Mouse (Mus musculus) hindbrain, embryonic 16.5 days (tissue): ENCODE measurements at regions not wholly inside any gene's neighbourhood (a gene's known extent, or its start where the extent isn't known, plus 50 kb on each side); places are given as distances from the start of the nearest gene placed in this dataset.

Experiments used
- ATAC-seq: fragments of 200-750 bp; cut with Nextera tagmentation; 2 replicates; pipeline ENCODE4 v1.8.0; 2017; ENCODE audit warnings: moderate TSS enrichment, moderate library complexity
- H3K27ac ChIP-seq: fragments of 300-500 bp; sonication (generic); 2 replicates; pipeline ENCODE4 v1.5.1; 2014; ENCODE audit warnings: low read depth, mild to moderate bottlenecking, control low read depth, low read length, moderate library complexity
- H3K27me3 ChIP-seq: fragments of 300-500 bp; sonication (generic); replicated peaks from 2 replicates; pipeline ENCODE4 v1.6.1; 2014; ENCODE audit warnings: low read length; ENCODE audit not compliant: control insufficient read depth, insufficient read depth
- H3K36me3 ChIP-seq: fragments of 300-500 bp; sonication (generic); 2 replicates; pipeline ENCODE4 v1.6.1; 2014; ENCODE audit warnings: mild to moderate bottlenecking, low read length, moderate library complexity, mixed read lengths; ENCODE audit not compliant: control insufficient read depth, insufficient read depth
- H3K4me1 ChIP-seq: fragments of 300-500 bp; sonication (generic); 2 replicates; pipeline ENCODE4 v1.6.1; 2014; ENCODE audit warnings: low read depth, low read length; ENCODE audit not compliant: control insufficient read depth, insufficient read depth
- H3K4me2 ChIP-seq: fragments of 300-500 bp; sonication (generic); 2 replicates; pipeline ENCODE4 v1.6.1; 2014; ENCODE audit warnings: mild to moderate bottlenecking, low read length, control low read depth, moderate library complexity
- H3K4me3 ChIP-seq: fragments of 300-500 bp; sonication (generic); 2 replicates; pipeline ENCODE4 v1.5.1; 2014; ENCODE audit warnings: mild to moderate bottlenecking, low read length, control low read depth, moderate library complexity
- H3K9ac ChIP-seq: fragments of 300-500 bp; sonication (generic); 2 replicates; pipeline ENCODE4 v1.6.1; 2014; ENCODE audit warnings: low read depth, mild to moderate bottlenecking, control low read depth, low read length, moderate library complexity
- H3K9me3 ChIP-seq: fragments of 300-500 bp; sonication (generic); 2 replicates; pipeline ENCODE4 v1.6.1; 2014; ENCODE audit warnings: mild to moderate bottlenecking, low read length, moderate library complexity; ENCODE audit not compliant: control insufficient read depth
- WGBS: fragments of 180-500 bp; shearing (Covaris S2); extraction: QIAGEN DNeasy Blood & Tissue Kit; methylation state at CpG from one replicate; pipeline ENCODE4 v1.1.7; 2014; 5-methylcytosine and 5-hydroxymethylcytosine counted together

DNA sequence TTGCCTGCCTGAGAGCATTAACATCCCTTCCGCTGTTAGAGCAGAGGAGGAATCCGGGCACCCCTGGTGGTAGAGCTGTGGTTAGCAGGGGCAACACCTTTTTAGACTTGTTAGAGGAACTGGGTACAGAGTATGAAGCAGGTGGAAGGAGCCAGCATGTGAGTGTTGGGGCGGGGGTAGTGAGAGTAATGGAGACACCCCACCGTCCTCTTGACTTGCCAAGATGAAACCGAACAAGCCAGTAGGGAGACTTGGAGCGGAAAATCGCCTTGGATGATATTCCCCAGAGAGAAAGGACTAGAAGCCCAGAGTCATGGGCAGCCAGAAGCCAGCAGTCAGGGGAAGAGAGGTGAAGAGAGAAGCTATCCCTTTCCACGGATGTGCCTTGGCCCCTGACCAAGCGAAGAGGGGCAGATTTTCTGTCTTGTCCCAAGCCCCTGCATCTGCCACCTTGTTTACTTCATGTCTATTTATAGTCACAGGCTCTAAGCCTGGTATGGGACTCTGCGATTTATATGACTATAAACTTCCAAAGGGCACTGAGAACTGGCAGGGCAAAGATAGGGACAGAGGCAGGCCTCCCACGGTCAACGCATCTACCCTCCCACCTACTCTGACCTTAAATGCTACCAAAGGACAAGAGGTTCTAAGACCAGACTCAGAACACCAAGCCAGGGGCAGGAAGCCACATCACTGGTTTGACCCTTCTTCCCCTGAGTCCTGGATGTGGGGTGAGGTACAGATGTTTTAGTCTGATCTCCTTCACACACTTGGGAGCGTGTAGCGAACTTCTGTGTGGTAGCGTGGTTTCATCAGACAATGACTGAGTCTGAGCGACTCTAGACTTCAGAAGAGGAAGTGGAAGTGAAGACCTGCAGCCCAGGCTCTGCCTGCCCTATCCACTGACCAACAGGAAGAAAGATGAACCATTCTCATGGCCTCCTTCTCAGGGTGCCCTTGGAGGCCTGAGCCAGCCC lies 55.9 kb upstream of the Btrc start:
- Histone ChIP-seq H3K9ac (no peak overlapping the region), H3K27me3 (no peaks in the 10 kb centered on the region; the same call in 1 of the 2 replicates), H3K36me3 (no peaks in the 10 kb centered on the region), H3K4me3 (no peak overlapping the region), H3K4me2 (no peak overlapping the region), H3K4me1 (peaks cover 43% of the 10 kb centered on the region), H3K9me3 (no peaks in the 10 kb centered on the region), H3K27ac (no peak overlapping the region)
- 53% methylated on average over 16 of the region's 16 CpGs for WGBS
- ATAC-seq: no peak

DNA sequence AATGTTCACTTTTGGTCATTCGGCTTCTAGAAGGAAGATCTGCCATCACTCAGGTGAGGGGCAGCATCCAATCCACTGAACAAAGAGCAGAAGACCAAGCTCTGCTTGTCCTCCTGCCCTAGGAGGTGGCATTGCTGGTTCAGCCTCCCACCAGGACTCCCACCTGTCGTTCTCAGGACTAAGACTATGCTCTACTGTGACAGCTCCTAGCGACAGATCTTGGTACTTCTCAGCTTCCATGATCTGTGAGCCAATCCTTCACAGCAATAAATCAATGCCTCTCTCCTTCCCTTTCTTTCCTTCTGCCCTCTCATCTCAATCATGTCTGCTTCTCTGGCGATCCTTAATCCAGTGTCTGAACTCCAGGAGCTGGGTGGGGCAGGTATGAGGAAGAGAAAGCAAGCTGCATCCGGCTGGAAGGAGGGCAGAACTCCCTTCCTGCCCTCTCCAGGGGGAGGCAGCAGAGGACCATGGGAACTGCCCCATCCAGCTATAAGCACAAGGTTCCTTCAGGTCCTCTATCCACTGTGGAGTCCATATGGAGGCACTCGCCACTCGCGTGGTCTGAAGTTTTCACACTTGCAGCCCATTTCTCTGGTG lies 54.8 kb upstream of the Btrc start:
- no peak overlapping the region for H3K27ac ChIP-seq
- H3K4me1 ChIP-seq: peaks cover 40% of the 10 kb centered on the region
- WGBS: 61% methylated on average over 8 of the region's 8 CpGs
- H3K27me3 ChIP-seq: no peaks in the 10 kb centered on the region; the same call in 1 of the 2 replicates
- no peaks in the 10 kb centered on the region for H3K36me3 ChIP-seq
- no peak for ATAC-seq
- no peaks in the 10 kb centered on the region for H3K9me3 ChIP-seq
- no peak overlapping the region for H3K4me3 ChIP-seq
- H3K9ac ChIP-seq: no peak overlapping the region
- no peak overlapping the region for H3K4me2 ChIP-seq

DNA sequence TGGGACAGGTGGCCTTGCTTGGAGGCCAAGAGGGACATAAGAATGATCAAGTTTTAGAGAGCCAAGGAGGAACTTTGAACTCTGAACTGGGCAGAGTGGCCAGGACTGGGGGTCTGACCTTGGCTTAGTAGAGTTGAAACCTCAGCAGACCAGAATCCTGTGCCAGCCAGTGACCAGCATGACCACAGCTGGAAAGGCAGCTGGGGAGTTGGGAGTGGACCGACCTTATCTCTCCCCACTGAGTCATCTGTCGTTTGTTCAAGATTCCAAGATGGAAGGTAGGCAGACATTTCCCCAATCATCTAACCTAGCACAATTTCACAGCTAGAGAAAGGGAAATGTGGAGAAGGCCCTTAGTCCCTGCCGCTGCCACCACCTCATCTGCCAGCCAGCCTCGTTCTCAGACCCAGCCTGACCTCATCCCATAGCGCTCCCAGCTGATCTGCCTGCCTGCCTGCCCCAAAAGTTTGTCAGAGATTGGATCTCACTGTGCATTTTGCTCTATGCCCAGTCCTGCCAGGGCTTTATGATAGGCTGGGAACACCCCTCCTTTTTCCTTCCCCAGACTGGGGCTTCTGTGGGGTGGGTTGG lies 53.1 kb upstream of the Btrc start:
- H3K27me3 ChIP-seq: no peaks in the 10 kb centered on the region
- H3K4me3 ChIP-seq: peak overlapping the region; percentile 19
- H3K4me1 ChIP-seq: peaks cover 32% of the 10 kb centered on the region
- H3K36me3 ChIP-seq: no peaks in the 10 kb centered on the region
- H3K4me2 ChIP-seq: peak overlapping the region; percentile 52
- ATAC-seq: peak; percentile 26; the same call in 1 of the 2 replicates
- peak overlapping the region; percentile 64 for H3K27ac ChIP-seq
- H3K9ac ChIP-seq: peak overlapping the region; percentile 12
- no peaks in the 10 kb centered on the region for H3K9me3 ChIP-seq
- 39% methylated on average over 5 of the region's 5 CpGs for WGBS

DNA sequence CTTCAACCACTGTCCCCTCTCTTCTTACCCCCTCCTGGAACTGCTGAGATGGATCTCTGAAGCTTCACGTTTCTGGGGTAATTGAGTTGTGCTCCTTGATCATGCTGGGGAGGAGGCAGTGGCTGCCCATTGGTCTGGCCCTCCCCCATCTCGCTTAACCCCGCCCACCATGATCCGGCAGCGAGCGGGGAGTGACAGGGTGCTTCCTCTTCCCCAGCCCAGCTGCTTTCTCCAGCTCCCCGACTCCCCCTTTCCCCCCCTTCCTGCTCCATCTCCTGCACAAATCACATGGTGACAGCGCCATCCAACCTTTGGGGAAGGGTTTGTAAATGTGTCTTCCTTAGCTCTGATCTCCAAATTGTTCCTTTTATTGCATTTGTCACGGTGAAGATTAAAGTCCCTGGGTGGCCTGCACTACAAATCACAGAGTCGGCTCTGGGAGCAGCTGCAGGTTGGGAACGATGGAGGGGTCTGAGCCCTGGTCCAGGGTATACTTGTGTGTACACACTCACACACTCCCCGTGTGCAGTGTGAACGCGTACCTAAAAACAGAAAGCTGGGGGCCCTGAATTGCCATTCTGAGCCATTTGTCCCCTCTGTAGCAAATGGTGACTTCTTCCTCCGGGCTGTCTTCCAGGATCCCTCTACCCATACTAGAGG lies 52.5 kb upstream of the Btrc start:
- Histone ChIP-seq H3K27me3 (no peaks in the 10 kb centered on the region), H3K9ac (peak overlapping the region; percentile 12), H3K27ac (peak overlapping the region; percentile 64), H3K36me3 (no peaks in the 10 kb centered on the region), H3K4me1 (peaks cover 32% of the 10 kb centered on the region), H3K4me3 (peak overlapping the region; percentile 19), H3K4me2 (peak overlapping the region; percentile 52), H3K9me3 (no peaks in the 10 kb centered on the region)
- peak; percentile 66 for ATAC-seq
- 13% methylated on average over 15 of the region's 15 CpGs for WGBS

DNA sequence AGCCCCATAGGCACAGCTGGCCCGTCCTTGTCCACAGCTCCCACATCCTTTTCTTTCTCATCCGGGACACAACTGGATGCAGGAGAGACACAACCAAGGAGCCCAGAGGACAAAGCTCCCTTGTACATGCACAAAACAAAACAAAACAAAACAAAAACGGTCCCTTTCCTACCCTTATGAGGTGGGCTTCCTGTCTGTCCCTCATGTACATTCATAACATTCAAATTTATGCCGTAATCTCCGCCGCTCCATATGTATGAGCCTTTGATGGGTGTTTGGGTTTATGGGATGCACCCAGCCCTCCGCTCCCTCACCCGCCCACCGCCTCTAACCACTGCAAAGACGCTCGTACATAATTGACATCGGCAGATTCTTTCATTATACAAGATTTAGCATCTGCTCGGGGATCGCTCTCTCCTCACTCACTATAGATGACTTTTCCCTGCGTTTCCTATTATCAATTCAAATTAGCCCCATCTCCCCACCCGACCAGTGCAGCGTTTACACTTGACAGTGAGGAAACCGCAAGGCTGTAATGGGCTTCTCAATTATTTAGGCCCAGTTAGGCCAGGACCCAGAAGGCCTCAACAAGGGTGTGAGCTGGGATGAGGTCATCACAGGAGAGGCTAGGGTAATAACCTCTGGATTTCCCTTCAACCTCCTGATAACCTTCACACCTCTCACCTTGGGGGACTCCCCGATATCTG lies 51.5 kb upstream of the Btrc start:
- Histone ChIP-seq H3K4me3 (no peak overlapping the region), H3K27me3 (no peaks in the 10 kb centered on the region), H3K9me3 (no peaks in the 10 kb centered on the region), H3K9ac (no peak overlapping the region), H3K36me3 (no peaks in the 10 kb centered on the region), H3K4me1 (peaks cover 30% of the 10 kb centered on the region), H3K4me2 (no peak overlapping the region), H3K27ac (peak overlapping the region; percentile 64)
- ATAC-seq: peak; percentile 21; the same call in 1 of the 2 replicates
- 33% methylated on average over 19 of the region's 19 CpGs for WGBS

DNA sequence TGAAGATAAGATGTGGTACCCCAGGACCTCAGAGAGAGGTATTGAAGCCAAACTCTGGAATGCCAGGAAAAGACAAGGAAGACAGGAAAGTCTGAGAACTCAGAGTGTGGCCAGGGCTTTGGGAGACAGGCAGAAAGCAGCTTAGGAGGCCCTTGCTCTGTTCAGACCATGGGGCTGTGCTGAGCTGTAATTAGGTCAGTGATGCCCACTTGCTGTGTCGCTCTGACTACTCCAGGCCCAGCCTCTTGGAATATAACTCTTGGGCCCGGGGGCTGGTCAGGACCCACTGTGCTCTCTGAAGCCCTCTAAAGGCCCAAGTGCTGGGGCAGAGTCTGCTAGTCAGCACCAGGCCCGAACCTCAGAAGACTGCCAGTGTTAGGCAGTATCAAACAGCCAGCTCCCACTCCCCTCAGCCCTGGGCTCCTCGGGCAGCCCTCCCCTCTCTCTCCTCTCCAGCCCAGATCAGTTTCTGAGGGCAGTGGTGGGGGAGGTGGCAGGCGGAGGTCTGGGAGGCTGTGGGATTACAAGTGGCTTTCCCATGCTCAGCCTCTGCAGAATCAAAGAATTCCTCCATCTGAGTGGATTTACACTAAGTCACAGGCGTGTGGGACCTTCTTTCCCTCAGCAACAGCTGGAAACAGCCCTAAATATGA lies 50.7 kb upstream of the Btrc start:
- peak overlapping the region; percentile 28; the same call in 1 of the 2 replicates for H3K9ac ChIP-seq
- H3K4me3 ChIP-seq: no peak overlapping the region
- peaks cover 29% of the 10 kb centered on the region for H3K4me1 ChIP-seq
- no peaks in the 10 kb centered on the region for H3K36me3 ChIP-seq
- no peaks in the 10 kb centered on the region for H3K27me3 ChIP-seq
- no peak overlapping the region for H3K4me2 ChIP-seq
- no peaks in the 10 kb centered on the region for H3K9me3 ChIP-seq
- ATAC-seq: peak; percentile 34; the same call in 1 of the 2 replicates
- H3K27ac ChIP-seq: peak overlapping the region; percentile 64; the same call in 1 of the 2 replicates
- 14% methylated on average over 6 of the region's 6 CpGs for WGBS
